Mouse (Mus musculus): Measurements from ENCODE around the gene Cd200.
"Not testable (repeated sequence)": the region's sequence is repeated elsewhere in the genome, so short reads cannot be mapped to it uniquely, and the experiment has no call there.

The Cd200 gene

GRCm38 (mm10) chr16:45408425-45409063, at the start of gene Cd200:
Gene Cd200 (minus strand): TSS chr16:45409053.
- H3K27me3 ChIP-seq (ENCODE audit: control insufficient read depth, insufficient read depth, low read length, poor library complexity, severe bottlenecking), result no peaks in the 10 kb centered on the region
- H3K36me3 ChIP-seq (ENCODE audit: control insufficient read depth, insufficient read depth, low read length, poor library complexity, severe bottlenecking), result no peaks in the 10 kb centered on the region
- DNase-seq (ENCODE audit: low read depth, low spot score), result peak; percentile 69

GRCm38 (mm10) chr16:45454762-45455161, 45.9 kb upstream of the Cd200 start:
- H3K36me3 ChIP-seq (ENCODE audit: control insufficient read depth, insufficient read depth, low read length, poor library complexity, severe bottlenecking), result no peaks in the 10 kb centered on the region
- no peaks in the 10 kb centered on the region; the same call in 1 of the 2 replicates for H3K27me3 ChIP-seq (ENCODE audit: control insufficient read depth, insufficient read depth, low read length, poor library complexity, severe bottlenecking)
- no peak for DNase-seq (ENCODE audit: low read depth, low spot score)

GRCm38 (mm10) chr16:45437230-45437739, 28.4 kb upstream of the Cd200 start:
- peak; percentile 3 for DNase-seq (ENCODE audit: low read depth, low spot score)
- no peaks in the 10 kb centered on the region for H3K27me3 ChIP-seq (ENCODE audit: control insufficient read depth, insufficient read depth, low read length, poor library complexity, severe bottlenecking)

GRCm38 (mm10) chr16:45435591-45435990, 26.7 kb upstream of the Cd200 start:
- no peaks in the 10 kb centered on the region for H3K27me3 ChIP-seq (ENCODE audit: control insufficient read depth, insufficient read depth, low read length, poor library complexity, severe bottlenecking)
- no peaks in the 10 kb centered on the region for H3K36me3 ChIP-seq (ENCODE audit: control insufficient read depth, insufficient read depth, low read length, poor library complexity, severe bottlenecking)
- DNase-seq (ENCODE audit: low read depth, low spot score), result no peak

More at GRCm38 (mm10) chr16:45437230-45437739, 28.4 kb upstream of the Cd200 start:
- H3K36me3 ChIP-seq (ENCODE audit: control insufficient read depth, insufficient read depth, low read length, poor library complexity, severe bottlenecking), result no peaks in the 10 kb centered on the region

- H3K27me3 ChIP-seq (ENCODE audit: control insufficient read depth, insufficient read depth, low read length, poor library complexity, severe bottlenecking), result no peaks in the 10 kb centered on the region
- DNase-seq (ENCODE audit: low read depth, low spot score), result no peak
- H3K36me3 ChIP-seq (ENCODE audit: control insufficient read depth, insufficient read depth, low read length, poor library complexity, severe bottlenecking), result no peaks in the 10 kb centered on the region
Measured at GRCm38 (mm10) chr16:45427651-45428050, 18.8 kb upstream of the Cd200 start.

- peak; percentile 80 for DNase-seq (ENCODE audit: low read depth, low spot score)
- Histone ChIP-seq H3K27me3 (ENCODE audit: control insufficient read depth, insufficient read depth, low read length, poor library complexity, severe bottlenecking) (no peaks in the 10 kb centered on the region), H3K36me3 (ENCODE audit: control insufficient read depth, insufficient read depth, low read length, poor library complexity, severe bottlenecking) (no peaks in the 10 kb centered on the region)
Measured at GRCm38 (mm10) chr16:45413497-45413896, 4.6 kb upstream of the Cd200 start.

GRCm38 (mm10) chr16:45409064-45409446, 202 bp upstream of the Cd200 start:
- not testable (repeated sequence) for H3K27me3 ChIP-seq (ENCODE audit: control insufficient read depth, insufficient read depth, low read length, poor library complexity, severe bottlenecking); H3K36me3 ChIP-seq (ENCODE audit: control insufficient read depth, insufficient read depth, low read length, poor library complexity, severe bottlenecking); DNase-seq (ENCODE audit: low read depth, low spot score)

- no peak for DNase-seq (ENCODE audit: low read depth, low spot score)
- Histone ChIP-seq H3K27me3 (ENCODE audit: control insufficient read depth, insufficient read depth, low read length, poor library complexity, severe bottlenecking) (no peaks in the 10 kb centered on the region), H3K36me3 (ENCODE audit: control insufficient read depth, insufficient read depth, low read length, poor library complexity, severe bottlenecking) (peaks cover 2% of the 10 kb centered on the region; the same call in 1 of the 2 replicates)
Measured at GRCm38 (mm10) chr16:45407645-45408400, 1.0 kb downstream of the Cd200 start.

- H3K36me3 ChIP-seq (ENCODE audit: control insufficient read depth, insufficient read depth, low read length, poor library complexity, severe bottlenecking), result peaks cover 3% of the 10 kb centered on the region; the same call in 1 of the 2 replicates
- no peak for DNase-seq (ENCODE audit: low read depth, low spot score)
- no peaks in the 10 kb centered on the region for H3K27me3 ChIP-seq (ENCODE audit: control insufficient read depth, insufficient read depth, low read length, poor library complexity, severe bottlenecking)
Measured at GRCm38 (mm10) chr16:45407091-45407490, 1.8 kb downstream of the Cd200 start.

GRCm38 (mm10) chr16:45402951-45403350, 5.9 kb downstream of the Cd200 start:
- Histone ChIP-seq H3K36me3 (ENCODE audit: control insufficient read depth, insufficient read depth, low read length, poor library complexity, severe bottlenecking) (peaks cover 6% of the 10 kb centered on the region), H3K27me3 (ENCODE audit: control insufficient read depth, insufficient read depth, low read length, poor library complexity, severe bottlenecking) (no peaks in the 10 kb centered on the region)
- no peak for DNase-seq (ENCODE audit: low read depth, low spot score)

GRCm38 (mm10) chr16:45402036-45402435, 6.8 kb downstream of the Cd200 start:
- no peak for DNase-seq (ENCODE audit: low read depth, low spot score)
- H3K36me3 ChIP-seq (ENCODE audit: control insufficient read depth, insufficient read depth, low read length, poor library complexity, severe bottlenecking), result peaks cover 6% of the 10 kb centered on the region
- H3K27me3 ChIP-seq (ENCODE audit: control insufficient read depth, insufficient read depth, low read length, poor library complexity, severe bottlenecking), result no peaks in the 10 kb centered on the region

- no peak for DNase-seq (ENCODE audit: low read depth, low spot score)
- Histone ChIP-seq H3K27me3 (ENCODE audit: control insufficient read depth, insufficient read depth, low read length, poor library complexity, severe bottlenecking) (no peaks in the 10 kb centered on the region), H3K36me3 (ENCODE audit: control insufficient read depth, insufficient read depth, low read length, poor library complexity, severe bottlenecking) (peaks cover 8% of the 10 kb centered on the region)
Measured at GRCm38 (mm10) chr16:45399947-45400555, 8.8 kb downstream of the Cd200 start.

- Histone ChIP-seq H3K27me3 (ENCODE audit: control insufficient read depth, insufficient read depth, low read length, poor library complexity, severe bottlenecking) (no peaks in the 10 kb centered on the region), H3K36me3 (ENCODE audit: control insufficient read depth, insufficient read depth, low read length, poor library complexity, severe bottlenecking) (peaks cover 10% of the 10 kb centered on the region)
- no peak for DNase-seq (ENCODE audit: low read depth, low spot score)
Measured at GRCm38 (mm10) chr16:45399411-45399810, 9.4 kb downstream of the Cd200 start.

- Histone ChIP-seq H3K36me3 (ENCODE audit: control insufficient read depth, insufficient read depth, low read length, poor library complexity, severe bottlenecking) (peaks cover 13% of the 10 kb centered on the region), H3K27me3 (ENCODE audit: control insufficient read depth, insufficient read depth, low read length, poor library complexity, severe bottlenecking) (no peaks in the 10 kb centered on the region)
- DNase-seq (ENCODE audit: low read depth, low spot score), result no peak
Measured at GRCm38 (mm10) chr16:45397440-45397839, 11.4 kb downstream of the Cd200 start.

GRCm38 (mm10) chr16:45392246-45392645, 16.6 kb downstream of the Cd200 start:
- no peaks in the 10 kb centered on the region for H3K27me3 ChIP-seq (ENCODE audit: control insufficient read depth, insufficient read depth, low read length, poor library complexity, severe bottlenecking)
- no peak for DNase-seq (ENCODE audit: low read depth, low spot score)
- peaks cover 13% of the 10 kb centered on the region for H3K36me3 ChIP-seq (ENCODE audit: control insufficient read depth, insufficient read depth, low read length, poor library complexity, severe bottlenecking)
